Mouse (Mus musculus) mesoderm, embryonic 11.5 days (tissue): ENCODE measurements around the gene Ankrd40.

ENCODE experiments used
- DNase-seq: peaks from one replicate; pipeline ENCODE4 v3.0.0-alpha.2; 2012; ENCODE audit warnings: low read depth, low spot score

Ankrd40 gene

DNA sequence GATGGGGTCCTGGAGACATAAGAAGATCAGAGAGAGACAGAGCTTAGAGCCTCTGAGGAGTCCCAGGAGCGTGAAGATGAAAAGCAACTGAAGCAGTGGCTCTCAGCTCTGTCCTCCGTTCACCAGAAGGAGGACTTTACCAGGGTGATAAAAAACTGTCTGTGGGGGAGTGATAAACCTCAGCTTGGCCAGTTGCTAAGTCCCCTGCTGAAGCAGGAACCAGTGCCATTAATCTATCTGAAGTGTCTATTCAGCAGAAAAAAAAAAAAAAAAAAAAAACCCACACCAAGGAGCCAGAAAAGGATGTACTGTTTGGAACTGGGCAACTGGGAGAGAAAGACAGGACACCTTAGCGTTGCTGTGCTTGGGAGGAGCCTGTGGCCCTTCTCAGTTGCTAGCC, 23.3 kb downstream of the Ankrd40 start:
- no peak for DNase-seq

DNA sequence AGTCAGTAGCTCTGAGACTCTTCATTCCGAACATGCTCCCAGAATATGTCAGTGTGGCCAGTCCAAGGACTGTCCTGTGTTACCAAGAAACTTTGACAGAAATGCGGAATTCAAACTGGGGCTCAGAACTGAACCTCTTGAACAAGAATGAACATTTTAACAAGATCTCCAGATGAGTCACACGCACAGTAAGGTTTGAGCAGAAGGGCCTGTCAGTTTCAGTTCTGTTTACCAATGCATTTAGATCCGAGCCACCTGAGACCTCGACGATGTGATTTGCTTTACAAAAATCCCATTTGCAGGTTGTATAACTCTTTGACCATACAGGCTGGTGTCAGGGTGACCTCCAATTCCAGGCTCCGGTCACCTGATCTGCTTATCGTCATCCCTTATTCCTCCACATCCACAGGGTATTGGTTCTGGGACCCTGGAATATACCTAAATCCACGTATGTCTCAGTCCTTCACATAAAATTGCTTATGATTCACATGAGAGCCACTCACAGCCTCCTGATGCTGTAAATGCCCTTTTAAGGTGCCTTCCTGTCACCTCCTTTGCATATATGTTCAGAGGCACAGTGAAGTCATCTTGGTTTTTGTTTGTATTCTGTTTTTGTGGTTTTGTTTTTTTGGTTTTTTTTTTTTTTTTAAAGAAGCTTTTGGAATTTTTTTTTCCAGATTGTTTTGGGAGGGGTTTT, 27.9 kb downstream of the Ankrd40 start:
- no peak for DNase-seq

DNA sequence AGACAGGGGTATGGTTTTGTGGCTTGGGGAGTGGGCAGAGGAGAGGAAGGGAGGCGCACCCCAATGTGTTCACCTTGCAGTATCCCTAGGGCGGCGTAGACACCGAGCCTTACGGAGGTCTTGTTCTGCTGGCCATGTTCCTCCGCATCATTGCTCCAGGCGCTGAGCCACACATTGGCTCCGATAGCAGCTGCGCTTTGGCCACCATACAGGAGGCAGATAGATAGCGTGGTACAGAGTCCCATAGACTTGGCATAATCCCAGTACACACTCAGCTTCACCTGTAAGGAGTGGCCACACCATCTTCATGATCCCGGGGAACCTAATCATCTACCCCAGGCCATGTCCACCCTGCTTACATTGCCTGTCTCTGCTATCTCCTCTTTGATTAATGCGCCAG, 31.4 kb downstream of the Ankrd40 start:
- no peak for DNase-seq

- no peak for DNase-seq
Observed at GRCm38 (mm10) chr11:94361166-94361870, 33.5 kb downstream of the Ankrd40 start.

- no peak for DNase-seq
Observed at GRCm38 (mm10) chr11:94362101-94362500, 34.3 kb downstream of the Ankrd40 start.

DNA sequence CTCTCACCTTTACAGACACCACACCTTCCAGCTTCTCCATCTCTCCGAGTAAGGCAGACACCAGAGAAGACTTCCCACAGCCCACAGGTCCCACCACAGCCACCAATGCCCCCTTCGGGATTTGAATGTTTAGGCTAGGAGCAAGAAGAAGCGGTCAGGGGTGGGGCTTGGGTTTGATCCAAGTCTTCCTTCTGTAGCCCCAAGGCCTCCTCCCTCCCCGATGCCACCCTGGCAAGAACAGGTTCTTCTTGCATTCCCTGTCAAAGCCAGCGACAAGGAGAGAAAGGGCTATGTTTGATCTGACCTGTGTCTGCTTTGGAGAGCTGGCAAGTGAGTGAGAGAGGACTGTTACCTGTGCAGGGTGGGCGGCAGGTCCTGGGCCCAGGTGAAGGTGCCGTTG, 35.9 kb downstream of the Ankrd40 start:
- DNase-seq, result no peak

DNA sequence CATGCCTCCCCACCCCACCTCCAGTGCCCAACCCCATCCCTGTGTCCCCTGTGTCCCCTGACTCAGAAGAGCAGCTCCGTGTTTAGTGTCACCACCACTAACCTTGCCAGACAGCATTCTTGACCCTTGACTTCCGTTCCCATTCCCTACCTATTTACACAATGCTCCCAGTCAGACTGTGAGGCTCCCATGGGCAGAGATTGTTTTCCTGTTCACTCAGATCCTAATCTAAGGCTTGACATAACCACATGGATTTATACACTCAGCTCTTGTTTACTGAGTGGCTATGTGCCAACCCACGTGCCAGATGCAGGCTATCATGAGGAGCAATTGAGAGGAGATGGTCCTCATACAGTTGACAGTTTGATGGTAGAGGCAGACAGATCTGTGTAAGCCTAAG, 37.5 kb downstream of the Ankrd40 start:
- DNase-seq, result no peak

- DNase-seq, result no peak
Observed at GRCm38 (mm10) chr11:94369981-94370380, 42.2 kb downstream of the Ankrd40 start.

GRCm38 (mm10) chr11:94370809-94371208, 43.0 kb downstream of the Ankrd40 start:
- peak; percentile 33 for DNase-seq

DNA sequence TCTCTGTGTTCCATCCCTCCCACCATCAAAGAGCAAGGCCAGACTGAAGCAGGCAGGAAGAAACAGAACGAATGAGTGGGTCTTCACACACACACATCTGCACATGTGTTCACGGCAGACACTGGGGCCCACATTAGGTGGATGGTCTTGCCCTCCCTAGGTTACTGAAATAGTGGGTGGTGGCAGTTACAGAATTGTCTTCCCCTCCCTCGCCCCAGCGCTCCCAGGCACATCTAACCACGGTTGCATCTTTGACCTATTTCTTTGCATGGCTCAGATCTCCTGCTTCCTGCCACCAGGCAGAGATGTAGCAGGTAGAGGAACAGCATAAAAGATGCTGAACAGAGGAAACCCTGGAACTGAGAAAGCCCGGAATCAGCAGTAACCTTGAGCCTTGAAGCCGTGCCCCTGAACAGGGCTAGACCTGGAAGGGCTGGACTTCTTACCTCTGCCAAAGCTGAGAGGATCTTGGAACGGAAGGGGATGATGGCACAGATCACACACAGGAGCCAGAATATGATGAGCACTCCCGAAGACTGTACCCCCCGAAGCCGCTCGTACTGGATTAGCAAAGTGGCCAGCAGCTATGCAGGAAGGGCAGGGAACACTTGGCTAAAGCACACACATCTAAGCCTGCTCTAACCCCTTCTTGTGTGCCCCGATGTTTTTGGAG, 46.6 kb downstream of the Ankrd40 start:
- no peak for DNase-seq

DNA sequence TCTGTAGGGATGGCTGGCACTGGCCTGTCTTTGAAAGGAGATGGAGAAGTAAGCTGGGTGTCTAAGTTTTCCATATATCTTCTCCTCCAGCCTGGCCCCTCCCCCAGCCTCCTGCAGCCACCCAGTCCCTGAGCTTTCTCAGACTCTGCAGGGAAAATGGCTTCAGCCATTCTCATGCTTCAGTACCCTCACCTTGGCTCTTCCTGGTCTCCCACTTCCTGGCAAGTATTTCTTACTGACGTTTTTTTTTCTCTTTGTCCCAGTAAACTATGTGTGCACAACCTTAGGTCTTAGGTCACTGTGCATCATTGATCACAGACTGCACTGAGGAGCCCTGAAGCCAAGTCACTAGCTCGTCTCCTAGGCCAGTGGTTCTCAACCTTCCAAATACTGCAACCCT, 51.3 kb downstream of the Ankrd40 start:
- no peak for DNase-seq

- DNase-seq, result no peak
Observed at GRCm38 (mm10) chr11:94379736-94380135, 51.9 kb downstream of the Ankrd40 start.

DNA sequence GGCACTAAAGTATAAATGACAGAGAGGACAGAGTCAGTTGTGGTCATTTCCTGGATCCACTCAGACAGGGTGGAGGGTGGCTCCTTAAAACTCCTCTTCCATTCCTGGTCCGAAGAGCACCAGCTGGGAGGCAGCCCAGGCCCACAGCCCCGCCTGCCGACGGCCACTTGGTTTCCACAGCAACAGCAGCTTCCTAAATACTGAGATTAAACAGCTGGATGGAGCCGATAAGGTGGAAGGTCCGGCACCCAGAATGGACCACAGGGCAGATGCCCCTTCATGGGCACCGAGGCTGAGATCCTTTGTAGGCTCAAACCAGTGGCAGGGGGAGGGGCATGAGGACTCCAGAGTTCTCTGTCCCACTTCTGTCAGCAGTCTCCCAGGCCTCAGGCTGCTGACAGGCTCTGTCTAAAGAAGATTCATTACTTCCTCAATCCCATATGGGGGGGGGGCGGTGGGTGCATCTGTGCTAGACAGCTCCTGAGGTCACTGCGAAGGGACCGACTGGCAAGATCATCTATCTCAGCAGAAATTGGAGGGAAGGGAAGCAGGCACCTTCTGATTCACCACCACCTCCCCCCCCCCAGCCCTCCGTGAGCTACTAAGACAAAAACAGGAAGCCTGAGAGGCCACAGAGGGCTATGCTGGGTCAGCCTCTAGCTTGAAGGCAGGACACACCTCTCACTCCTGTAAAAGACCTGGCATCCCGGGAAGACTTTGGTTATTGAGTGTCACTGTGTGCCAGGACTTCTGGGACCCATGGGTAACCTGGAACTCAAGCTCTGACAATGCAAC, 58.4 kb downstream of the Ankrd40 start:
- DNase-seq, result peak; percentile 64

DNA sequence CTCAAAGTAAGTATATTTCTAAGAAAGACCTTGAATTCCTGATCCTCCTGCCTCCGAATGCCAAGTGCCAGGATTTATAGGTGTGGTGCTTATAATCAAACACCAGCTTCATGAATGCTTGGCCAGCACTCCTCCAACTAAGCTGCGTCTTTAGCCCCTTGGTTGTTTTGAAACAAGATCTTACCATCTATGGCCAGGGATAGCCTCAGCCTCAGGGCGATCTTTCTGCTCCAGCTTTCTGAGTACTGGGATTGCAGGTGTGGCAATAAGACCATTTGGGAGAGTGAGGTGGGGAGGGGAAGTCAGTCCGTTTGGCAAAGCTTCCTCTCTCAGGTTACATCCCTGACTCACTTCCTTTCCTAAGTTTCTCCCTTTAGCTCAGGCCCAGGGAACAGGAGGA, 60.0 kb downstream of the Ankrd40 start:
- no peak for DNase-seq

- DNase-seq, result no peak
Observed at GRCm38 (mm10) chr11:94389021-94389420, 61.2 kb downstream of the Ankrd40 start.

- DNase-seq, result no peak
Observed at GRCm38 (mm10) chr11:94389724-94390396, 62.1 kb downstream of the Ankrd40 start.

DNA sequence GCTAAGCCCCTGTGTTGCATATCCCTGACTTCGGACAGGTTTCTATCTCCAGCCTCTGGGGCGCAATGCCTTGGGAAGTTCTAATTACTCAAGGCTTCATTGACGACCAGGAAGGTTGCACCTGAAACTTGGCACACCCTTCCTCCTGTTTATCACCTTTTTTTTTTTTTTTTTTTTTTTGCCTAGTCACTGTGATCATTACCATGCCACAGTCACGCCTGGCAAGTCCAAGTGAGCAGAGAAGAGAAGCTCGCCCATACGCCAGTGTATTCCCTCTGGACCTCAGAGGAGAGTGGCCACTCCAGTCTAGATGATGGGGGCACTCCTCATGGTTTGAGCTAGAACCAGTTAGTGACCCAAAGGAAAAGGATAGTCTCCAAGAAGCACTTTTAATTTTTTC, 63.0 kb downstream of the Ankrd40 start:
- DNase-seq, result no peak
